Mouse (Mus musculus) embryonic facial prominence, embryonic 12.5 days (tissue): ENCODE data around the gene Cpm. TPM values are rescaled to one million over a fixed set of nuclear protein-coding genes. Genes with fewer than 3 reads are reported as not detected.
"Not testable (repeated sequence)": the region's sequence is repeated elsewhere in the genome, so short reads cannot be mapped to it uniquely, and the experiment has no call there.

Source experiments
- ATAC-seq: fragments of 200-750 bp; cut with Nextera tagmentation; 2 replicates; pipeline ENCODE4 v1.8.0; 2017; ENCODE audit not compliant: insufficient number of reproducible peaks, insufficient read depth, low FRiP score, low TSS enrichment
- H3K27ac ChIP-seq: fragments of 300-500 bp; sonication (generic); 2 replicates; pipeline ENCODE4 v1.5.1; 2016; ENCODE audit warnings: mild to moderate bottlenecking
- H3K27me3 ChIP-seq: fragments of 300-500 bp; sonication (generic); 2 replicates; pipeline ENCODE4 v1.6.1; 2016; ENCODE audit warnings: mild to moderate bottlenecking, moderate library complexity
- H3K36me3 ChIP-seq: fragments of 300-500 bp; sonication (generic); 2 replicates; pipeline ENCODE4 v1.6.1; 2016; ENCODE audit warnings: mild to moderate bottlenecking
- H3K4me1 ChIP-seq: fragments of 300-500 bp; sonication (generic); 2 replicates; pipeline ENCODE4 v1.6.1; 2016
- H3K4me2 ChIP-seq: fragments of 300-500 bp; sonication (generic); replicated peaks from 2 replicates; pipeline ENCODE4 v1.6.1; 2016; ENCODE audit warnings: mild to moderate bottlenecking, moderate library complexity
- H3K4me3 ChIP-seq: fragments of 300-500 bp; sonication (generic); 2 replicates; pipeline ENCODE4 v1.5.1; 2016; ENCODE audit warnings: mild to moderate bottlenecking
- H3K9ac ChIP-seq: fragments of 300-500 bp; sonication (generic); 2 replicates; pipeline ENCODE4 v1.6.1; 2016; ENCODE audit warnings: mild to moderate bottlenecking, moderate library complexity
- H3K9me3 ChIP-seq: fragments of 300-500 bp; sonication (generic); 2 replicates; pipeline ENCODE4 v1.6.1; 2016; ENCODE audit warnings: mild to moderate bottlenecking, moderate library complexity
- WGBS: fragments of 180-500 bp; shearing (Covaris S2); methylation state at CpG from one replicate; pipeline ENCODE4 v1.1.7; 2016; 5-methylcytosine and 5-hydroxymethylcytosine counted together
- polyA plus RNA-seq: library from polyadenylated mRNA; unstranded; fragments of >200 nt; fragmentation: Nextera tagmentation; extraction: Ambion mirVana; gene quantifications from 2 replicates; pipeline ENCODE4 v1.2.1, GENCODE M21; 2016

Cpm gene
- polyA plus RNA-seq, 1 experiment from 2014 or later, result 20.4 TPM

DNA sequence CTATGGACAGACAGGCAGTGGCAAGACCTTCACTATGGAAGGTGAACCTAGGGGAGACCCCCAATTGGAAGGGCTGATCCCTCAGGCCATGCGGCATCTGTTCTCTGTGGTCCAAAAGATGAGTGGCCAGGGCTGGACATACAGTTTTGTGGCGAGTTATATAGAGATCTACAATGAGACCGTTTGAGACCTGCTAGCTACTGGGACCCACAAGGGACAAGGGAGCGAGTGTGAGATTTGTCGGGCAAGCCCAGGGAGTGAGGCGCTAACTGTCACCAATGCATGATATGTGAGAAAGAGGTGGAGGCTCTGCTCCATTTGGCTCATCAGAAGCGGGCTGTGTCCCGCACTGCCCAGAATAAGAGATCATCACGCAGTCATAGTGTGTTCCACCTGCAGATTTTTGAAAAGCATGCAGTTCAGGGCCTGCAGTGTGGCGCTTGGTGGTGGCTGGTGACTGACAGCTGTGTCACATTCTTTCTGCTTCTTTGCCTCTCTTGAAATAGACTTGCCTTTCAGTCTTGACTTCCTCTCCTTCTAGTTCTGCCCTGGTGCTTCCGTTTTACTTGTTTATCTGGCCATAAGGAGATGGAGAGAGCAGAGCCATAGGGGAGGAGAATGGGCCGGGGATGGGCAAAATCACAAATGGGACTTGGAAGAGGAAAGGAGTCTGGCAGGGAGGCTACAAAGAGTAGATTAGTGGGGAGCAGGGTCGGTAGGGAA lies 33.7 kb upstream of the Cpm start:
- H3K27me3 ChIP-seq, result 0 out of 2 replicates have a peak, but pooled peaks cover 5% of the 10 kb centered on the region
- H3K4me3 ChIP-seq, result no peak overlapping the region
- H3K4me1 ChIP-seq, result no peaks in the 10 kb centered on the region
- no peaks in the 10 kb centered on the region for H3K36me3 ChIP-seq
- H3K27ac ChIP-seq, result no peak overlapping the region
- H3K9ac ChIP-seq, result no peak overlapping the region
- ATAC-seq, result no peak
- no peak overlapping the region for H3K4me2 ChIP-seq
- no peaks in the 10 kb centered on the region for H3K9me3 ChIP-seq
- WGBS, result 83% methylated on average over 13 of the region's 13 CpGs

- no peak overlapping the region for H3K27ac ChIP-seq
- H3K4me2 ChIP-seq, result no peak overlapping the region
- no peaks in the 10 kb centered on the region for H3K9me3 ChIP-seq
- ATAC-seq, result no peak
- no peak overlapping the region for H3K4me3 ChIP-seq
- H3K4me1 ChIP-seq, result no peaks in the 10 kb centered on the region
- H3K27me3 ChIP-seq, result 0 out of 2 replicates have a peak, but pooled peaks cover 5% of the 10 kb centered on the region
- 82% methylated on average over 9 of the region's 9 CpGs for WGBS
- no peaks in the 10 kb centered on the region for H3K36me3 ChIP-seq
- H3K9ac ChIP-seq, result no peak overlapping the region
Observed at GRCm38 (mm10) chr10:117596165-117596735, 33.0 kb upstream of the Cpm start.

DNA sequence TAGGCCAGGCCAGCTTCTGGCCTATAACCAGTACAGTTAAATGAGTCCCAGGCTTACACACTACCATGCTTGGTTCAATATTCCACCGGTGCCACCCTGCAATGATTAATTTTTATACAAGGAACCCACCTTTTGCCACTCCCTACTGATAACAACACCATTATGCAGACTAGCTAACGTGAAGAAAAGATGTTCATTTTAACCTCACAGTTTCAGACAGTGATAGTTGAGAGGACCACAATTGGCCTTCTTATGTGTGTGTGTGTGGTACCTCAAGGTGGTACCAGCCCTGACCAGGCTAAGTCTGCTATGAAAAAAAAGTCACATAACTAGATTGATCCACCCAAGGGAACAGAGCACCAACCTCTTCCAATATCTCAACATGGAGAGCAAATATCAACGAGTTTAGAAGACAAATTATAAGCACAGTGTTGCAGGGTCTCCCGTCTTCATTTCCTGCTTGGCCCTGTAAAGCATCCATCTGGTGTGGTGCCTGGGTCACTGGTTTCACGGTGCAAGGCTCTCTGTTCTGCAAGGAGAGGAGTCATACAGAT lies 32.5 kb upstream of the Cpm start:
- no peak for ATAC-seq
- Histone ChIP-seq H3K36me3 (no peaks in the 10 kb centered on the region), H3K27ac (no peak overlapping the region), H3K4me1 (no peaks in the 10 kb centered on the region), H3K4me3 (no peak overlapping the region), H3K4me2 (no peak overlapping the region), H3K9me3 (no peaks in the 10 kb centered on the region), H3K27me3 (0 out of 2 replicates have a peak, but pooled peaks cover 5% of the 10 kb centered on the region), H3K9ac (no peak overlapping the region)
- 89% methylated on average over 5 of the region's 5 CpGs for WGBS

GRCm38 (mm10) chr10:117597371-117598265 lies 31.7 kb upstream of the Cpm start:
- not testable (repeated sequence) for H3K4me2 ChIP-seq, H3K9ac ChIP-seq, H3K4me3 ChIP-seq, H3K36me3 ChIP-seq, H3K27me3 ChIP-seq, H3K27ac ChIP-seq, H3K4me1 ChIP-seq, ATAC-seq, H3K9me3 ChIP-seq
- 91% methylated on average over 16 of the region's 16 CpGs for WGBS

DNA sequence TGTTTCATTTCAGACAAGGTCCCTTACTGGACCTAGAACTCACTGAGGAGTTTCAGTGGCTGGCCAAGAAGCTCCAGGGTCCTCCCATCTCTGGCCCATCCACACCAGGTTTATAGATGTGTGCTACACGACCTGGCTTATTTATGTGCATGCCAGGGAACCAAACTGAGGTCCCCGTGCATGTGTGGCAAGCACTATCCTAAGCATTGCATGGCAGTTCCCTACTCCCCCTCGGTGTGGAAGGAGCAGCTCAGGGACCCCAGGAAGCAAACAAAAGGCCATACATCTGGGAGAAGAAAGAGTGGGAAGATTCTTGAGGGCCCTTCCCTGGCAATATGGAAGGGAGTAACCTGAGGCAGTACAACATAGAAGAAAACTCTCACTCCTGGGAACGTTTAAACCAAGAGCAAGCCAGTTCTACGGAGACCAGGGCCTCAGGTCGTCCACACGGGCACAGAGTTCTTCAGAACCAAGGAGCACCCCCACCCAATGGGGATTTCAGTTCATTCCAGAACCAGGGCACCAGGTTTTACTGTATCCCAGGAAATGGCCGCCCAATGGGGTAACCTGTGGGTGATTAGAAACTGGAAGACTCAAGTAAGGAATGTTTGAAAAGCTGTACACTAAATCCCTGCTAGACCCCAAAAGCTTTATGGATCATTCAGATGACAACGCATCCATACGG lies 30.9 kb upstream of the Cpm start:
- Histone ChIP-seq H3K36me3 (no peaks in the 10 kb centered on the region), H3K4me2 (no peak overlapping the region), H3K27ac (no peak overlapping the region), H3K4me1 (no peaks in the 10 kb centered on the region), H3K4me3 (no peak overlapping the region), H3K9me3 (no peaks in the 10 kb centered on the region), H3K27me3 (0 out of 2 replicates have a peak, but pooled peaks cover 5% of the 10 kb centered on the region), H3K9ac (no peak overlapping the region)
- WGBS, result 85% methylated on average over 10 of the region's 10 CpGs
- no peak for ATAC-seq

DNA sequence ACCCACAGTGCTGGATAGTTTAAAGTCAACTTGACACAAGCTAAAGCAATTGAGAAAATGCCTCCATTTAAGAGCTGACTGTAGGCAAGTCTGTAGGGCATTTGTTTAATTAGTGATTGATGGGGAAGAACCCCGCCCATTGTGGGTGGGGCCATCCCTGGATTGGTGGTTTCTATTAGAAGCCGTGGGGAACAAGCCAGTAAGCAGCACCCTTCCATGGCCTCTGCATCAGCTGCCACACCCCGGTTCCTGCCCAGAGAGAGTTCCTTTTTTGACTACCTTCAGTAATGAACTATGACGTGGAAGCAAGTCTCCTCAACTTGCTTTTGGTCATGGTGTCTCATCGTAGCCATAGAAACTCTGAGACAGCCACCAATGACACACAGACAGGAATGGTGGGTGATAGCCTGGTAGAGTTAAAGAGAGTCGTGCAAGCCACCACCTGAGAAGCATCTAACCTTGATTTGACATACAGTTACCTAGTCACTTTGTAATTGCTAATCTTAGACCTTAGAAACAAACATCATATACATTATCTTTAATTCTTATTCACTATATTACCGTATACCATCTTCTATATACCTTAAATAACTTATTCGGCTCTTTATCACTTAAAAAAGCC lies 30.2 kb upstream of the Cpm start:
- H3K4me2 ChIP-seq, H3K9ac ChIP-seq, H3K27ac ChIP-seq, H3K9me3 ChIP-seq, H3K4me1 ChIP-seq, ATAC-seq, H3K36me3 ChIP-seq, H3K27me3 ChIP-seq, H3K4me3 ChIP-seq: not testable (repeated sequence)
- WGBS, result 88% methylated on average over 8 of the region's 8 CpGs

DNA sequence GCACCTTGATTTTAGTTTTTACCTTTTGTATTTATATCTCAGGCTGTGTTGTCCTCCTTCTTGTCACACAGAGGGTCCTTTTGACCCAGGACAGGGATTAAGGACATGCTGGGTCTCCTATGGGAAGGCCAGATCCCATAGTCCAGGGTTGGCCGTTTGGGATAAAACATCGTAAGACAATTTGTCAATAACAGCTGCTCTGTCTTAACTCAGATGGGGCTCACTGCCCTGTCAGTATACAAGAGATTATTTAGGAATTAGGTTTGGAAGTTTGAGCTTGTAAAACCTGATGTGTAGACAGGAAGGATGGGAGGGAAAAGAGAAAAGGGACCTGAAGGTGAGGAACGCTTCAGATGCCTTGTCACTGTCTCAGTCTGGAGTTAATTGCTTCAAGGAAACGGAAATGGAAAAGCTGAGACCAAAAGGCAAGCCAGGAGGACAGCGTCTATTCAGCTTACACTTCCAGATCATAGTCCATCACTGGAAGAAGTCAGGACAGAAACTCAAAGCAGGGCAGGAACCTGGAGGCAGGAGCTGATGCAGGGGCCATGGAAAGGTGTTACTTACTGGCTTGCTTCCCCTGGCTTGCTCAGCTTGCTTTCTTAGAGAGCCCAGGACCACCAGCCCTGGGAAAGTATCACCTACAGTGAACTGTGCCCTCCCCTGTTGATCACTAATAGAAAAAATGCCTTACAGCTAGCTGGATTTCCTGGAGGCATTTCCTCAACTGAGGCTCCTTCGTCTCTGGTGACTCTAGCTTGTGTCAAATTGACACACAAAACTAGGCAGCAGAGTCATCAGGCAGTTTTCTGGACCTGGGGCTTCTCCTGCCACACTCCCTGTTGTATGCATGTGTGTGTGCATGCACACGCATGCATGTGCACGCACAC lies 27.9 kb upstream of the Cpm start:
- no peaks in the 10 kb centered on the region for H3K9me3 ChIP-seq
- WGBS, result 54% methylated on average over 8 of the region's 8 CpGs
- H3K36me3 ChIP-seq, result no peaks in the 10 kb centered on the region
- no peak overlapping the region for H3K27ac ChIP-seq
- no peak for ATAC-seq
- no peaks in the 10 kb centered on the region for H3K27me3 ChIP-seq
- H3K9ac ChIP-seq, result no peak overlapping the region
- H3K4me2 ChIP-seq, result no peak overlapping the region
- H3K4me1 ChIP-seq, result no peaks in the 10 kb centered on the region
- H3K4me3 ChIP-seq, result no peak overlapping the region

DNA sequence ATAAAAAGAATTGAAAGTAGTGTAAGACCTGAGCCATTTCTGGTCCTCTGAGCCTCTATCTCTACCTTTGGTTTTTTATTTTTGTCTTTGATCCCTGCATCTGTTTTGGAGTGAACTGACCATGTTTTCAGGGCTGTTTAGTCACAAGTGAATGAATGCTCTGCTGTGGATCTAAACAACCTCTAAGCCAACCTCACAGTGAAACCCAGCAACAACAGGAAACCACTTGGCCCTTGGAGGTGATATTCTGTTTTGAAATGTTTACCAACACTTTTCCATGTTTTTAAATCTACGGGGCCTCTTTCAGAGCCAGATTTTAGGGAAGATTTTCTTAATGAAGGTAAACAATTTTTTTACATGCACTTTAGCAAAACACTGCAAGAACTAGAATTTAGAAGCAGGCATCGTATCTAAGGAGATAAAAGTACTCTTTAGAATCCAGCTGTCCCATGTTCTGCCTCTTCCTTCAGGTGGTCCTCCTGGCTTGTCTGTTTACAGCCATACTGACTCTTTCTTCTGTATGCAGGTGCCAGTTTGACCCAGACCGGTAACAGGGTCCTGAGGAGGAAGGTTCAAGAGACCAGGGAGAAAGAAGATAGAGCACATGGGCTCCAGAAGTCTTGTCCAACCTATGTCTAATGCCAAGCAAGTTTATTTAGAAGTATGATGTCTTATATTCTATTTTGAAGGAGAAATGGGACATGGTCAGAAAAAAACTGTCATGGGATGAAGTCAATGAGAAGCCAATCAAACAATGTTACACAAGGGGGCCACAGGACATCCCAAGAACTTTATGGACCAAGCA lies 26.8 kb upstream of the Cpm start:
- WGBS, result 90% methylated on average over 3 of the region's 3 CpGs
- H3K9me3 ChIP-seq, result no peaks in the 10 kb centered on the region
- no peak for ATAC-seq

DNA sequence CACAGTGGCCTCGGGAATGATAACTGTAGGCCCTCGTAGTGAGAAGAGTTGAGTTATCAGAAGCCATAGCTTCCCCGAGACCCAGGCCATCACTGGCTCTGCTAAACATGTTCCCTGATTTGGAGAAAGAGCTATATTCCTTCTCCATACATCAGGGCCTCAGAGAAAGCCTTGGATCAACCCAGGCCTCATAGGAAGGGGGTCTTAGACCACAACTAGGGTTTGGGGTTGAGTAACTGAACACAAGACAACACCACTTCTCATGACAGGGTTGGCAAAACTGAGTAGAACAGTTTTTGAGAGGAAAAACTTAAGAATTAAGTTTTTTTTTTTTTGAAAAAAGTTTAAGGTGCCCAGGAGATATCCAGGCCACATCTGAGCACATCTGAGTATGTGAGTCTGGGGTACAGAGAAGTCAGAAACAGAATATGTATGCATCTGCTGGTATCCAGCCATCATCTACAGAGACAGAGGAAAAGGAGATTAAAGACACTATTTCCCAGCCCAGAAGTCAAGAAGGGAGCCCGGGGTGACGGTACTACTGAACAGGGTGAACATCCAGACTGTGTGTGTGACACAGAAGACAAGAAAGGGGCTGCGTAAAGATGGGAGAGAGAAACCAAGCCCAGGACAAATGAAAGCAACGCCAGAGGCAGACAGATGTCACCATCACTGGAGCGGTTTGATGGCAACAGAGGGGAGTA lies 26.0 kb upstream of the Cpm start:
- ATAC-seq, result no peak
- no peak overlapping the region for H3K9ac ChIP-seq
- WGBS, result 88% methylated on average over 8 of the region's 8 CpGs
- no peak overlapping the region for H3K4me3 ChIP-seq
- no peaks in the 10 kb centered on the region for H3K36me3 ChIP-seq
- H3K4me1 ChIP-seq, result no peaks in the 10 kb centered on the region
- H3K27ac ChIP-seq, result no peak overlapping the region
- no peaks in the 10 kb centered on the region for H3K9me3 ChIP-seq
- H3K27me3 ChIP-seq, result no peaks in the 10 kb centered on the region
- H3K4me2 ChIP-seq, result no peak overlapping the region

More for the DNA sequence above, 26.8 kb upstream of the Cpm start:
- Histone ChIP-seq H3K36me3 (no peaks in the 10 kb centered on the region), H3K4me1 (no peaks in the 10 kb centered on the region), H3K4me3 (no peak overlapping the region), H3K4me2 (no peak overlapping the region), H3K9ac (no peak overlapping the region), H3K27me3 (no peaks in the 10 kb centered on the region), H3K27ac (no peak overlapping the region)
